Mouse (Mus musculus) liver, postnatal 0 days (tissue): ENCODE results near the gene Ehbp1l1.

Experiments used
- CTCF ChIP-seq: sonication (generic); IDR thresholded peaks from 2 replicates; pipeline ENCODE4 v1.5.1; 2016; ENCODE audit warnings: antibody characterized with exemption, low read depth
- EP300 ChIP-seq: IDR thresholded peaks from 2 replicates; pipeline ENCODE4 v1.6.1; 2016; ENCODE audit warnings: antibody characterized with exemption, low read depth, mild to moderate bottlenecking

GRCm38 (mm10) chr19:5767271-5767670, 41.2 kb upstream of the Ehbp1l1 start:
- TF ChIP-seq CTCF (no peak), EP300 (no peak)
